Mouse (Mus musculus) embryo, embryonic 10 days (tissue): ENCODE measurements around the gene Hoxd13.
A peak's percentile ranks its signal among the peaks of the same experiment; 100 is the strongest.

Experiments used
- DNase-seq: peaks from one replicate; pipeline ENCODE4 v3.0.0-alpha.2; 2015; ENCODE audit warnings: low spot score

The Hoxd13 gene

DNA sequence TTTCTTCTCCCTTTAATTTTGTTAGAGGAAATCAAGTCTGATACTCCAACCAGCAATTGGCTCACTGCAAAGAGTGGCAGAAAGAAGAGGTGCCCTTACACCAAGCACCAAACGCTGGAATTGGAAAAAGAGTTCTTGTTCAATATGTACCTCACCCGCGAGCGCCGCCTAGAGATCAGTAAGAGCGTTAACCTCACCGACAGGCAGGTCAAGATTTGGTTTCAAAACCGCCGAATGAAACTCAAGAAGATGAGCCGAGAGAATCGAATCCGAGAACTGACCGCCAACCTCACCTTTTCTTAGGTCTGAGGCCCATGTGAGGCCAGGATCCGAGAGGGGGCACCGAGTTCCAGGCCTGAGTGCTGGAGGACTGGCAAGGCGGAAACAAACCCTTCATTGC, 26.0 kb downstream of the Hoxd13 start:
- peak; percentile 85 for DNase-seq

DNA sequence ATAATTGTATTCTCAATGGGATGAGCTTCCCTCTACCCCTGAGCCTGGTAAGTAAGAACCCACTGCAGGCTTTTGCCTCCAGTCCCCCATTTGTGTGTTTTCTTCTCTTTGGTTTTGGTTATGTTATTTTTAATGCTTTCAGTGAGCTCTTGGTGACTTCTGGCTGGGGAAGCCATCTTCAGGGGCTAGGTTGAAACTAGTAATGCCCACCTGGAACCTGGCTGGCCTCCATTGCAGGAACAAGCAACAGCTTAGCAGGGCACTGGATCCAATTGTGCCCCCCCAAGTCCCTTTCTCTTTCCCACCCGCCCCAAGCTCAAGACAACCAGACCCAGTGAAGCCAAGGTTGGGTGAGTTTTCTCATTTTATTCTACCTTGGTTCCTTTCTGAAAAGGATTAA, 27.3 kb downstream of the Hoxd13 start:
- DNase-seq: no peak

DNA sequence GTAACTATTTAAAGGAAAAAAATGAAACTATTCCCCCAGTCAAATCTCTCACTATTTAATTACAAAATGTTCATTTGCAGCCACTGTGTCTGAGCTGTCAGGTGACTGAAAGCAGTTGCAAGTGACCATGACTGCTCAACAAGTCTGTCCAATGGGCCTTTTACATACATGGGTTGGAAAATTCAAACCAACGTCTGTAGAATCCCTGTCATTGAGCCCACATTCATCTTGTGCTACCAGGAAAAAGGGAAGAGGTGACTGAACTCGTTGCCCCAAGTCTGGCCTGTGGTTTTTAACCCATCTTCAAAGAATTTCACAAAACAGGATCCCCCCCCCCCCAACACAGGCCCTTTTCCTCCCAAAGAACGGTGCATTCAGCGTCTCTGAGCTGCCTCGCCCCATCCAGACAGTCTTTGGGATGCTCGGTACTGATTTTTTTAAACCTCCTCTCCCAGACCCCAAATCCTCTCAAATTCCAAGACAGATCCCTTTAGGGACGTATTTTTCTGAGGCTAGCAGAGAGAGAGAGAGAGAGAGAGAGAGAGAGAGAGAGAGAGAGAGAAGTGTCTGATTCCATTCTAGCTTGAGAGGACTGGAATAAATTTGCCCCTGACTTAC, 27.8 kb downstream of the Hoxd13 start:
- no peak for DNase-seq

- DNase-seq: peak; percentile 20
These were observed 28.6 kb downstream of the Hoxd13 start for GRCm38 (mm10) chr2:74696442-74697335.

DNA sequence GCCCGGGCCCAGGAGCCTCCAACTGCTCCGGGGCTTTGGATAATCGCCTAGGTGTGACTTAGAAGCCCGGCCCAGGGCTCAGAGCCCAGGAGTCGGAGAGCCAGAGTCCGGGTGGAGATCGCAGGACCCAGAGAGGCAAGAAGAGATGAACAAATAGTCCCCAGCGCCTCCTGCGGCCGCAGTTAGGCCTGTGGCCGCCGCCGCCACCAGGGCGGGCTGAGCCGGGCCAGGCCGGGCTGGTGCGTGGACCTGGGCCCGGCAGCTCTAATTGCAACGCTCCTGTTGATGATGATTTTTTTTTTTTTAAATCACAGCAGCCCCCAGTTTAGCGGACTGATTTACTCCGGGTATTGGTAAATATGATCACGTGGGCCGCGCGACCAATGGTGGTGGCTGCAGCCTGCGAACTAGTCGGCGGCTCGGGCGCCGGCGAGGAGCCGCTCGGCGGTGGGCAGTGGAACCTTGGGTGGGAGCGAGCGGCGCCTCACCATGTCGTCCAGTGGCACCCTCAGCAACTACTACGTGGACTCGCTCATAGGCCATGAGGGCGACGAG, 29.5 kb downstream of the Hoxd13 start, which contains the start of gene Hoxd9:
Gene Hoxd9, plus strand, starts transcription at position 161 of the 555 bp plus-strand sequence.
- peak; percentile 71 for DNase-seq

GRCm38 (mm10) chr2:74698201-74699052, 30.3 kb downstream of the Hoxd13 start:
- DNase-seq: peak; percentile 52

- DNase-seq: peak; percentile 35
These were observed 30.9 kb downstream of the Hoxd13 start for GRCm38 (mm10) chr2:74699053-74699430.

DNA sequence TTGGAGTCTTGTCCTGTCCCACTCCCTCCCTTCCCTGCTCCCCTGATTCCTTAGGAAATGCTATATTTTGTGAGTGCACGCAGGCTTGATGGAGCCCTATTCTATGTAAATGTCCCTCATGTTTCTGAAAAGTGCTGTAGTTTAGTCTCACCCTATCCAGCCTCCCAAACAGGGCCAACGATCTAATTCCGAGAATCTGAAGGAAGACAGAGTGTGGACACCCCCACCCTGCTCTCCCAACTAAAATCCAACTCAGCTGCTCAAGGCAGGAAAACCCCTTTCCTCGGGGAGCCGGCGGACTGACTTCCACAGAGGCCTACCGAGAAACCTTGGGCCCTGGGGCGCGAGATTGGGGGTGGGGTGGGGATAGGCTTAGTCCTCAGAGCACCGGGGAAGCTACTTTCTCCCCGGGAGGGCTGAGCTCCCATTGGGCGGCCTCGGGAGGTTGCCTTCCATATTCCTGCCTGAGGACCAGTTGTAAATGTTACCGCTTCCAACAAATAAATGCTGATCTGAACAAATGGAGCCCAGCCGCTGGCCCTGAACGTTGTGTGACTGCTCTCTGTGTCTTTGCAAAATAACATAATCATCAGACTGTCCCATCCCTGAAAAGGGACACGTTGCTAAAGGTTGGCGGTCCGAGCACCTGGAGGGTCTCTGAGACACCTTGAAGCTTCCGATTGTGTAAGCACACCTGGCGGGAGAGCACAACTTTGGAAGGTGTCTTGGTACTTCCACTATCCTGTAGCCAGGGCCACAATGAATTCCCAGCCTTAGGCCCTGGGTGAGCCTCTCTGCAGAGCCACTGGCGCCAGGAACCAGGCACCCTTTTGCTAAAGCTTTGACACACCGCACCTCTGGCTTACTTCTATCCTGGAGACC, 31.8 kb downstream of the Hoxd13 start:
- DNase-seq: peak; percentile 33

- DNase-seq: peak; percentile 65
These were observed 32.5 kb downstream of the Hoxd13 start for GRCm38 (mm10) chr2:74700546-74701112.

DNA sequence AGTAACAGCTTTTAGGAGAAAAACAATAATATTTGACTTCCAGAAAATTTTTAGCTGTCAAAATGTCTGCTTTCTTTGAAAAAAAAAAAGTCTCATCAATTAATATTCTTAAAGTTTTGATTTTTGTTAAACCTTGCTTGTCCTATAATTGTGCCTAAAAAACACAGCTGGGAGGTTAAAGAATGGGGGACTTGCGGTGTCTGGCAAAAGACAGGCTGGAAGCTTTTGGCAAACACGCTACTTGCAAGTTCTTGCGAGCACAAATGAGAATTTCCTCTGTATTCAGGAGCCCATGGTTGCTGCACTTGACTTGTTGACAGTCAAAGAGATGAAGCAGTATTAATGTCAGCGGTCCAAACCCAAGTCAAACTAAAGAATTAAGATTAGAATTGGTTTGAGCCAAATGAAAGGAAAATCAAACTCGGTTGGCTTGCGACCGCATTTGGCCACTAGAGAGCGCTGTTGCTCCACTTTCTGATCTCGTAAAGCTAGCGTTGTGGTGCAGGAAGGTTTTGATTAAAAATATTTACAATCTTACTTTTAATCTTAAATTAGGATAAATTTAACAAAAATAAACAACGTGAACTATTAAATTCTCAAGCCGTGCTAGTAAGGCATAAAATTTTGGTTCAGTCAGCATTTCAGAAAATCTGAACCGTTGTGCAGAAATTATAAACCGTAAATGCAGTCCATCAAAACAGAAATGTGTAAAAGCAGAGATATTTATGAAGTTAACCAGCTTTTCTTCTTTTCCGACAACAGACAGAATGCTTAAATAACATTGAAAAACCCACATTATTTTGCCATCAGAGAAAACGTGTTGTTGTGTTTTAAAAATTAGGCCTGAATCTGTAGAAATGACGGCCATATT, 34.1 kb downstream of the Hoxd13 start:
- DNase-seq: peak; percentile 90

DNA sequence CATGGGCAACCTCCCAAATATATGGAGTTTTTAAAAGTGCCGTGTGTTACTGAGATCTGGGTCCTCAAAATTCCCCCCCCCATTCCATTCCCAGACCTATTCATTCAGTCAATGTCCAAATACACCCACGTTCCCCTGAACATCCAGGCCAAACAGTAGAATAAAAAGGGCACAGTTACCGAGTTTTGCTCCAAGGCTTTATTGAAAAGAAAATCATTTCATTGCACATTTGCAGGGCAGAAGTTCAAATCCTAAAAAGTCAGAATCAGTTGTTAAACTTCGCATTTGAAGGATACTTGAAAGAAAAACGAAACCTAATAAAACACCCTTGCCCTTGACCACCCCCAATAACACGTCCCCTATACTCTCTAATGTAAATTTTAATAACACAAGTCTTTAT, 34.7 kb downstream of the Hoxd13 start:
- DNase-seq: no peak

- no peak for DNase-seq
These were observed 35.2 kb downstream of the Hoxd13 start for GRCm38 (mm10) chr2:74703317-74703716.

DNA sequence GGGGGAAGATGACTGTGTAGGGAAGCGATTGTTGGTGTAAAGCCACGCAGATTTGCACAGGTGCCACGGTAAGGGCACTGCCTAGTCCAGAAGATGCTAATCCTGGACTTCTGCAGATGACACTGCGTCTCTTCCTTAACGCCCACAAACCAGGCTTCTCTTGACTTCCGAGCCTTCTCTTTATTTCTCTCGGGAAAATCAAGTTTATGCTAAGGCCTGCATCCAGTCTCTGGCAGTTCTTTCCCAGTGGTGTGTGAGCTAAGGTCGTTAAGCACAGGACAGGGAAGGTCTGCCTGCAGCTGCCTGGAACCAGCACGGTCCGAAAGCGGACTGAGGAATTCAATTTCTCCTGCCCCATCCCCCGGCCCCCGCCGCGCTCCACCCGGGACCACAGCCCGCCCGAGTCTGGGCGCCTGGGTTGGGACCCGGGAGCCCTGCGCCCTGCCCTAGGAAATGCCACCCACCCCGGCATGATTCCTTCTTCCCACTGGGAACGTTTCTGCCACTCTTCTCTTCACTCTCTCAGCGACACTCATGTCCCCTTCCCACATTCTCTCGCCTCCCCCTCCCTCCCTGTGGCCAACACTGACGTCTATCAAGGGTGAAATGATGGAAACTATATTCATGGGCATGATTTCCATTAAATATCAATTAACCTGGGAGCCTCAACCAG, 35.7 kb downstream of the Hoxd13 start:
- DNase-seq: peak; percentile 49

DNA sequence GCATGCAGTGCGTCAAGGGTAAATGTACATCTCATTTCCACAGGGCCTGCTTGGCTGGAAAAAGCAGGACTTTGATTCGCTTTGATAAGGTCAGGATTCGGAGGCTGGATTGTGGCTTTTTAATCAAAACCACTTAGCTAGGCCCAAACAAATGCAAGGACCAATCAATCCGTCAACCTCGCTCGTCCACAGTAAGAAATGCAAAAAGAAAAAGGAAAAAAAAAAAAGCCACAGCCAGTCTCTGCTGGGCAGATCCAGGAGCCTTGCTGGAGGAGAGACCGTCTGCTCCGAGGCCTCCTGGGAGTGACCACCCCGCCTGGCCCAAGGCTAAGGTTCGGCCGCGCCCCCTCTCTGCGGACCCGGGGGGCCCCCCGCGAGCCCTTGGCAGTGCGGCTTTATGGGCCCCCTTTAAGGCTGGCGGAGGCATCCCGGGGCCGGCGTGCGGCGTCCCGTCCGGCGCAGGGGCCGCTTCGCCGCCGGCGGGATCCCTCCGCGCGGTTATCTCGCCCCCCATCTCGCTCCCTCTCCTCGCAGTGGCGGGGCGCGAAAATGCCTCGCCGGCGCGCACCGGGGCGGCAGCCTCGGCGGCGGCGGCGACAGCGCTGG, 36.4 kb downstream of the Hoxd13 start, which contains the start of gene Hoxd8:
Gene Hoxd8, plus strand, starts transcription at position 223 of the 606 bp plus-strand sequence.
- DNase-seq: peak; percentile 76

DNA sequence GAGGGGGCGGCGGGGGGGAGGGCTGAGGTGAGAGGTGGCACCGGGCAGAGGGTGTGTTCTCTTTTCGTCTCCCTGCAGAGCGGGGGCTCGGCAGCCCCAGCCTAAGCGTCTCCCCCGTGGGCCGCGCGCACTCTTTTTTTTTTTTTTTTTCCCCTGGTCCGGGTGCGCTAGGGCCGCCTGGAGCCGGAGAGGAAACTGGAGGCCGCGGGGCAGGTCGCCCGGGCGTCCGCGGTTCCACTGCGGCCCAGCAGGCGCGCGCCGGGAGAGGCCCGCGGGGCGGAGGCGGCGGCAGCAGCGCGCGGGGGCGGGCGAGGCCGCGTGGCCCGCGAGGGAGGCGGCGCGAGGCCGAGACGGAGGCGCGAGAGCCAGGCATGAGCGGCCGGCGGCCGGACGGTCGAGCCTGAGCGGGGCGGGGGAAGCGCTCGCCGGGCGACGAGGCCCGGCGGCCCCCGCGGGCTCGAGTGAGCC, 36.9 kb downstream of the Hoxd13 start:
- peak; percentile 27 for DNase-seq

- DNase-seq: peak; percentile 57
These were observed 37.5 kb downstream of the Hoxd13 start for GRCm38 (mm10) chr2:74705467-74706089.

- no peak for DNase-seq
These were observed 38.4 kb downstream of the Hoxd13 start for GRCm38 (mm10) chr2:74706393-74706960.

GRCm38 (mm10) chr2:74707599-74707998, 39.5 kb downstream of the Hoxd13 start:
- DNase-seq: no peak
